Mouse (Mus musculus): Measurements from ENCODE around the gene Sbf1.

The Sbf1 gene

GRCm38 (mm10) chr15:89315190-89315731, at the start of gene Sbf1:
Gene Sbf1 (minus strand): TSS chr15:89315311.
- no peak; the same call in 1 of the 2 replicates for TF ChIP-seq GATA4 (IDR thresholded peaks at IDR 0.05; ENCODE audit: insufficient replicate concordance, low read length)

- no peak for TF ChIP-seq GATA4 (IDR thresholded peaks at IDR 0.05; ENCODE audit: insufficient replicate concordance, low read length)
These were observed 47.9 kb upstream of the Sbf1 start for GRCm38 (mm10) chr15:89363051-89363450.

GRCm38 (mm10) chr15:89358784-89359183, 43.7 kb upstream of the Sbf1 start:
- no peak for TF ChIP-seq GATA4 (IDR thresholded peaks at IDR 0.05; ENCODE audit: insufficient replicate concordance, low read length)

- peak; percentile 6; the same call in 1 of the 2 replicates for TF ChIP-seq GATA4 (IDR thresholded peaks at IDR 0.05; ENCODE audit: insufficient replicate concordance, low read length)
These were observed 41.3 kb upstream of the Sbf1 start for GRCm38 (mm10) chr15:89356372-89356771.

GRCm38 (mm10) chr15:89355241-89356187, 40.4 kb upstream of the Sbf1 start, which contains the start of the genes Lmf2 and Ncaph2:
Gene Lmf2 (minus strand): TSS chr15:89355659.
Gene Ncaph2 (plus strand): TSS chr15:89355719.
- TF ChIP-seq GATA4 (IDR thresholded peaks at IDR 0.05; ENCODE audit: insufficient replicate concordance, low read length): no peak

- no peak for TF ChIP-seq GATA4 (IDR thresholded peaks at IDR 0.05; ENCODE audit: insufficient replicate concordance, low read length)
These were observed 39.3 kb upstream of the Sbf1 start for GRCm38 (mm10) chr15:89354455-89354854.

GRCm38 (mm10) chr15:89353837-89354236, 38.7 kb upstream of the Sbf1 start:
- TF ChIP-seq GATA4 (IDR thresholded peaks at IDR 0.05; ENCODE audit: insufficient replicate concordance, low read length): no peak

GRCm38 (mm10) chr15:89352795-89353194, 37.7 kb upstream of the Sbf1 start:
- no peak for TF ChIP-seq GATA4 (IDR thresholded peaks at IDR 0.05; ENCODE audit: insufficient replicate concordance, low read length)

- no peak for TF ChIP-seq GATA4 (IDR thresholded peaks at IDR 0.05; ENCODE audit: insufficient replicate concordance, low read length)
These were observed 36.9 kb upstream of the Sbf1 start for GRCm38 (mm10) chr15:89352054-89352453.

- no peak for TF ChIP-seq GATA4 (IDR thresholded peaks at IDR 0.05; ENCODE audit: insufficient replicate concordance, low read length)
These were observed 36.2 kb upstream of the Sbf1 start for GRCm38 (mm10) chr15:89351302-89351701.

GRCm38 (mm10) chr15:89350447-89350846, 35.3 kb upstream of the Sbf1 start:
- no peak for TF ChIP-seq GATA4 (IDR thresholded peaks at IDR 0.05; ENCODE audit: insufficient replicate concordance, low read length)

- TF ChIP-seq GATA4 (IDR thresholded peaks at IDR 0.05; ENCODE audit: insufficient replicate concordance, low read length): no peak
These were observed 28.2 kb upstream of the Sbf1 start for GRCm38 (mm10) chr15:89343325-89343724.

GRCm38 (mm10) chr15:89341678-89342077, 26.6 kb upstream of the Sbf1 start:
- no peak for TF ChIP-seq GATA4 (IDR thresholded peaks at IDR 0.05; ENCODE audit: insufficient replicate concordance, low read length)

- TF ChIP-seq GATA4 (IDR thresholded peaks at IDR 0.05; ENCODE audit: insufficient replicate concordance, low read length): no peak
These were observed 25.0 kb upstream of the Sbf1 start for GRCm38 (mm10) chr15:89340136-89340535.

GRCm38 (mm10) chr15:89339696-89340095, 24.6 kb upstream of the Sbf1 start:
- TF ChIP-seq GATA4 (IDR thresholded peaks at IDR 0.05; ENCODE audit: insufficient replicate concordance, low read length): no peak

- TF ChIP-seq GATA4 (IDR thresholded peaks at IDR 0.05; ENCODE audit: insufficient replicate concordance, low read length): no peak
These were observed 21.3 kb upstream of the Sbf1 start for GRCm38 (mm10) chr15:89336422-89336821.
